23 mouse cellular contexts compared by ENCODE assay signal in the genomic region with DNA sequence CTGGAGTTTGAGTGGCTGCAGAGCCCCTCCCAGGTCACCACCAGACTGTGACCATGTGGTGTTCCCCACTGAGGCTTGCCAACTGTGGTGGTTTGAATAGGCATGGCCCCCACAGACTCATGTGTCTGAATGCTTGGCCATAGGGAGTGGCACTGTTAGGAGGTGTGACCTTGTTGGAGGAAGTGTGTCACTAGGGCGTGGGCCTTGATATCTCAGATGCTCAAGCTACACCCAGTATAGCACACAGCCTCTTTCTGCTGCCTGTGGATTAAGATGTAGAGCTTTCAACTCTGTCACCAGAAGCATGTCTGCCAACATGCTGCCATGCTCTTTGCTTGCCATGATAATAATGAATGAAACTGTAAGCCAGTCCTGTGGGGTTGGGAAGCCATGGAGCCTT. TPM values are rescaled to one million over a fixed set of nuclear protein-coding genes. Genes with fewer than 3 reads are reported as not detected.
DNase-seq lines count a peak whose midpoint lies in the region; ATAC-seq and TF ChIP-seq lines count a peak whose summit lies in the region.
"Had no signal": no experiment of that assay in that cellular context is flagged by ENCODE, and none has a peak within 500 bp of the region (broad histone marks: within the 10 kb centered on the region; RNA-seq: fewer than 3 reads in every experiment).

No protein-coding gene starts in this region.

- H3K79me2 ChIP-seq in MEL (ENCODE audit: control insufficient read depth, insufficient read depth, low read length, poor library complexity) = no peaks in the 10 kb centered on the region

- TF ChIP-seq POLR2A in MEL (IDR thresholded peaks at IDR 0.05; ENCODE audit: control insufficient read depth in 1 of 2, insufficient read depth in 1 of 2, low read depth in 1 of 2, low read length in 2 of 2, poor library complexity in 1 of 2) = no peak

- no peak for DNase-seq in heart, embryonic 10.5 days (ENCODE audit: low spot score)
- no peak for DNase-seq in heart, adult 8-10 months (ENCODE audit: low spot score)
- DNase-seq in liver, embryonic 13.5 days = no peak
- DNase-seq in liver, embryonic 11.5 days (ENCODE audit: low spot score) = no peak
- peak; percentile 25 for DNase-seq in MEL (ENCODE audit: low read depth, low spot score)
- no peak for DNase-seq in adrenal gland, adult (ENCODE audit: inconsistent age in 2 of 2, low spot score in 1 of 2)
- DNase-seq: adrenal gland, adult 8-10 months; adrenal gland, postnatal 25 days; B cell, adult 2 months; cerebellum, adult 11-12 months; cerebellum, adult 8-10 months; cerebellum, postnatal 14 days; gastrocnemius, postnatal 10 days; gastrocnemius, postnatal 36 days; heart, postnatal 36 days had no signal

- peak overlapping the region; percentile 10; the same call in 1 of the 2 replicates for H3K27ac ChIP-seq in heart, embryonic 10.5 days
- H3K27ac ChIP-seq in liver, embryonic 13.5 days = no peak overlapping the region
- no peak overlapping the region for H3K27ac ChIP-seq in liver, embryonic 11.5 days (ENCODE audit: low read depth, low read length)
- H3K27ac ChIP-seq in MEL (ENCODE audit: control insufficient read depth, low read depth, low read length) = no peak overlapping the region
- H3K27ac ChIP-seq: forebrain, embryonic 10.5 days; forebrain, embryonic 13.5 days; hindbrain, embryonic 14.5 days; hindbrain, postnatal 0 days had no signal

- H3K4me3 ChIP-seq in heart, embryonic 10.5 days = no peak overlapping the region
- no peak overlapping the region for H3K4me3 ChIP-seq in liver, embryonic 13.5 days (replicated peaks)
- no peak overlapping the region for H3K4me3 ChIP-seq in liver, embryonic 11.5 days (ENCODE audit: low read depth, low read length)
- no peak overlapping the region for H3K4me3 ChIP-seq in MEL (ENCODE audit: control insufficient read depth in 1 of 2, insufficient read depth in 1 of 2, low read depth in 2 of 2, low read length in 2 of 2)
- H3K4me3 ChIP-seq: forebrain, embryonic 10.5 days; forebrain, embryonic 13.5 days had no signal

- H3K27me3 ChIP-seq in heart, embryonic 10.5 days (ENCODE audit: insufficient read depth, poor library complexity, severe bottlenecking) = no peaks in the 10 kb centered on the region
- H3K27me3 ChIP-seq in liver, embryonic 13.5 days = no peaks in the 10 kb centered on the region
- H3K27me3 ChIP-seq in liver, embryonic 11.5 days (replicated peaks; ENCODE audit: control insufficient read depth, insufficient read depth, low read length) = no peaks in the 10 kb centered on the region
- no peaks in the 10 kb centered on the region for H3K27me3 ChIP-seq in MEL (ENCODE audit: control insufficient read depth in 1 of 2, insufficient read depth in 2 of 2, low read length in 2 of 2)
- H3K27me3 ChIP-seq: CH12.LX; forebrain, embryonic 13.5 days had no signal

- no peak for TF ChIP-seq EP300 in MEL (IDR thresholded peaks at IDR 0.05; ENCODE audit: low read depth in 1 of 2, low read length in 2 of 2)

- 0 out of 2 replicates have a peak, but pooled peaks cover 2% of the 10 kb centered on the region for H3K36me3 ChIP-seq in heart, embryonic 10.5 days
- no peaks in the 10 kb centered on the region for H3K36me3 ChIP-seq in liver, embryonic 13.5 days
- no peaks in the 10 kb centered on the region; the same call in 1 of the 2 replicates for H3K36me3 ChIP-seq in liver, embryonic 11.5 days (ENCODE audit: control insufficient read depth, insufficient read depth, low read length)
- H3K36me3 ChIP-seq in MEL (ENCODE audit: control insufficient read depth in 1 of 2, insufficient read depth in 2 of 2, low read length in 2 of 2) = peaks cover 0 to 4% of the 10 kb centered on the region in 2 experiments; a peak in 2 of 4 replicates

- no peak overlapping the region for H3K4me2 ChIP-seq in liver, embryonic 13.5 days
- H3K4me2 ChIP-seq in liver, embryonic 11.5 days = no peak overlapping the region
- H3K4me2 ChIP-seq: forebrain, embryonic 13.5 days; hindbrain, embryonic 14.5 days had no signal

- no peak for TF ChIP-seq RAD21 in MEL (IDR thresholded peaks at IDR 0.05; ENCODE audit: low read depth, low read length)

- no peak for TF ChIP-seq CTCF in MEL (IDR thresholded peaks at IDR 0.05 in 2 of 3, conservative IDR thresholded peaks at IDR 0.05 in 1 of 3; ENCODE audit: control insufficient read depth in 1 of 3, insufficient read depth in 1 of 3, low read depth in 2 of 3, low read length in 3 of 3, poor library complexity in 1 of 3, severe bottlenecking in 1 of 3)

- no peak overlapping the region for H3K9ac ChIP-seq in liver, embryonic 13.5 days
- H3K9ac ChIP-seq in liver, embryonic 11.5 days (ENCODE audit: low read depth, low read length) = no peak overlapping the region
- H3K9ac ChIP-seq in MEL (ENCODE audit: control insufficient read depth, low read depth, low read length, poor library complexity, severe bottlenecking) = no peak overlapping the region
- H3K9ac ChIP-seq: forebrain, embryonic 13.5 days; hindbrain, embryonic 14.5 days had no signal

- no peaks in the 10 kb centered on the region for H3K9me3 ChIP-seq in heart, embryonic 10.5 days
- 0 out of 2 replicates have a peak, but pooled peaks cover 3% of the 10 kb centered on the region for H3K9me3 ChIP-seq in liver, embryonic 13.5 days (replicated peaks)
- H3K9me3 ChIP-seq in liver, embryonic 11.5 days (ENCODE audit: control insufficient read depth, low read length) = no peaks in the 10 kb centered on the region
- H3K9me3 ChIP-seq in MEL (replicated peaks; ENCODE audit: insufficient read depth, low read length) = no peaks in the 10 kb centered on the region
- H3K9me3 ChIP-seq: forebrain, embryonic 10.5 days; forebrain, embryonic 13.5 days had no signal

- peaks cover 16% of the 10 kb centered on the region for H3K4me1 ChIP-seq in heart, embryonic 10.5 days
- H3K4me1 ChIP-seq in liver, embryonic 13.5 days (replicated peaks) = peaks cover 7% of the 10 kb centered on the region
- H3K4me1 ChIP-seq in liver, embryonic 11.5 days (replicated peaks; ENCODE audit: control insufficient read depth, insufficient read depth, low read length) = no peaks in the 10 kb centered on the region
- H3K4me1 ChIP-seq in MEL (ENCODE audit: control insufficient read depth in 1 of 2, insufficient read depth in 2 of 2, low read length in 2 of 2) = peaks cover 5 to 11% of the 10 kb centered on the region in 2 experiments; a peak in 3 of 4 replicates
- H3K4me1 ChIP-seq: forebrain, embryonic 10.5 days; forebrain, embryonic 13.5 days had no signal

- WGBS in heart, embryonic 10.5 days = 88% methylated on average over 1 of the region's 1 CpGs
- WGBS in liver, embryonic 13.5 days (ENCODE audit: insufficient replicate concordance) = 62% methylated on average over 1 of the region's 1 CpGs
- WGBS in liver, embryonic 11.5 days = 88% methylated on average over 1 of the region's 1 CpGs

- peak; percentile 58; the same call in 1 of the 2 replicates for ATAC-seq in liver, embryonic 13.5 days (ENCODE audit: low read depth)
- no peak for ATAC-seq in liver, embryonic 11.5 days (replicated peaks; ENCODE audit: low FRiP score)
- ATAC-seq: forebrain, embryonic 13.5 days; forebrain, embryonic 16.5 days; hindbrain, postnatal 0 days; inflammation-experienced regulatory T-cells, adult 6 months; intestine, embryonic 16.5 days had no signal

TF ChIP-seq in MEL, 35 proteins besides CTCF, POLR2A, EP300 and RAD21:
- TF ChIP-seq MYB (IDR thresholded peaks at IDR 0.05; ENCODE audit: low read depth, low read length) (no peak), ZNF384 (IDR thresholded peaks at IDR 0.05; ENCODE audit: low read depth, low read length) (no peak), JUND (IDR thresholded peaks at IDR 0.05; ENCODE audit: low read depth, low read length) (no peak), SMC3 (IDR thresholded peaks at IDR 0.05; ENCODE audit: low read depth, low read length) (no peak), ZC3H11A (IDR thresholded peaks at IDR 0.05; ENCODE audit: low read depth, low read length) (no peak), BHLHE40 (IDR thresholded peaks at IDR 0.05; ENCODE audit: borderline replicate concordance, low read depth, low read length) (no peak), RCOR1 (IDR thresholded peaks at IDR 0.05; ENCODE audit: low read depth, low read length) (no peak), POLR2AphosphoS2 (IDR thresholded peaks at IDR 0.05; ENCODE audit: low read length) (no peak), GATA1 (IDR thresholded peaks at IDR 0.05; ENCODE audit: low read depth, low read length) (no peak), NRF1 (IDR thresholded peaks at IDR 0.05; ENCODE audit: insufficient read depth, low read depth, low read length, poor library complexity, severe bottlenecking) (no peak), GABPA (IDR thresholded peaks at IDR 0.05; ENCODE audit: low read depth, low read length) (no peak), MAX (IDR thresholded peaks at IDR 0.05; ENCODE audit: low read length) (no peak), E2F4 (IDR thresholded peaks at IDR 0.05; ENCODE audit: borderline replicate concordance, low read depth, low read length) (no peak), CHD2 (IDR thresholded peaks at IDR 0.05; ENCODE audit: low read length) (no peak), USF2 (IDR thresholded peaks at IDR 0.05; ENCODE audit: borderline replicate concordance in 1 of 2, insufficient read depth in 1 of 2, low read depth in 1 of 2, low read length in 2 of 2) (no peak), ELF1 (IDR thresholded peaks at IDR 0.05; ENCODE audit: low read depth, low read length) (no peak), ETS1 (IDR thresholded peaks at IDR 0.05; ENCODE audit: low read depth, low read length) (no peak), TCF12 (IDR thresholded peaks at IDR 0.05; ENCODE audit: low read depth, low read length) (no peak), MXI1 (IDR thresholded peaks at IDR 0.05; ENCODE audit: low read depth, low read length) (no peak), HCFC1 (IDR thresholded peaks at IDR 0.05; ENCODE audit: low read depth, low read length) (no peak)

RNA-seq across cellular contexts. Expression of a gene that starts 51.1 kb away (rescaled TPM):
- 6.6 and 9.9 TPM in 2 replicates for polyA plus RNA-seq in heart, embryonic 10.5 days (2016; fragmentation: Nextera tagmentation; extraction: Ambion mirVana)
- 10 to 100 TPM; 15.8 to 17.9 (median 16.3) TPM for total RNA-seq in heart, adult 8-10 months (2022)
- 2.8 and 3.0 TPM in 2 replicates for polyA plus RNA-seq in liver, embryonic 13.5 days (2015; fragmentation: Nextera tagmentation; extraction: Ambion mirVana)
- 6.6 and 7.8 TPM in 2 replicates for polyA plus RNA-seq in liver, embryonic 11.5 days (2014; fragmentation: Nextera tagmentation; extraction: Ambion mirVana)
- total RNA-seq in MEL (2012; rRNA removed) = 13.4 and 14.0 TPM in 2 replicates
- polyA plus RNA-seq in MEL (2012; ENCODE audit: insufficient read depth in 1 of 2, insufficient read length in 2 of 2, low read depth in 1 of 2, low replicate concordance in 2 of 2, missing spikeins in 1 of 2) = 10 to 100 TPM in 1 of 2 experiments, not detected in 1; 24.0 TPM
